Mouse (Mus musculus): Measurements from ENCODE around the gene Lat2. TPM values are rescaled to one million over a fixed set of nuclear protein-coding genes. Genes with fewer than 3 reads are reported as not detected.
A peak's percentile ranks its signal among the peaks of the same experiment; 100 is the strongest.
"Not testable (repeated sequence)": the region's sequence is repeated elsewhere in the genome, so short reads cannot be mapped to it uniquely, and the experiment has no call there.

Lat2 gene
- 1 to 10 TPM; 2.8 to 4.5 TPM for total RNA-seq (2021)

GRCm38 (mm10) chr5:134614802-134615201 is at the start of gene Lat2:
TSS of gene Lat2 (minus strand) at chr5:134615025.
- intact Hi-C loops (cut with DNase I), result no loop called here
- DNase-seq, result no peak

DNA sequence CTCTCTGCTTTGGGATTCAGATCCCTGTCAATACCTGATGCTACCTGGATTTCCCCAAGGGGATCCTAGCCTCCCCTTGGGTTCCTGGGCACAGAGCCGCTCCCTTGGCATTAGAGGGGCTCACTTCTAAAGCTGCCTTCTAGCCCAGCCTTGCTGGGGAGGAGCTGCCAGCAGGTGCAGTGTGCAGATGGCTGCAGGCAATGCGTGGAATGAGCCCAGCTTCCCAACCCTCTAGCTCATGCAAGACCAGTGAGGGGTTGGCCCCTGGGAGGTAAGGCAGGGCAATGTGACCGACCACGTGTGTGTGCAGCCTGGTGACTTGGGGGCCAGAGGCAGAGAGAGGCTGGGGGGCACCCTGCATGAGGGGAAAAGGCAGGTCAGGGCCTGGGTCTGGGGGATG is 41.9 kb upstream of the Lat2 start:
- intact Hi-C loops (cut with DNase I), result loop anchor here (10.0 kb wide), 1 partner anchor 48 kb away; no protein-coding TSS in a partner anchor
- no peak for DNase-seq

- intact Hi-C loops (cut with DNase I), result loop anchor here (10.0 kb wide), 1 partner anchor 53 kb away; no protein-coding TSS in a partner anchor
- no peak for DNase-seq
Measured at GRCm38 (mm10) chr5:134652015-134652414, 37.2 kb upstream of the Lat2 start.

- DNase-seq, result peak; percentile 30 to 64
- intact Hi-C loops (cut with DNase I), result loop anchor here (10.0 kb wide), 1 partner anchor 54 kb away; no protein-coding TSS in a partner anchor
Measured at GRCm38 (mm10) chr5:134650926-134651325, 36.1 kb upstream of the Lat2 start.

- intact Hi-C loops (cut with DNase I), result not testable (repeated sequence)
- DNase-seq, result peak; percentile 30 to 47
Measured at GRCm38 (mm10) chr5:134648976-134649375, 34.2 kb upstream of the Lat2 start.

DNA sequence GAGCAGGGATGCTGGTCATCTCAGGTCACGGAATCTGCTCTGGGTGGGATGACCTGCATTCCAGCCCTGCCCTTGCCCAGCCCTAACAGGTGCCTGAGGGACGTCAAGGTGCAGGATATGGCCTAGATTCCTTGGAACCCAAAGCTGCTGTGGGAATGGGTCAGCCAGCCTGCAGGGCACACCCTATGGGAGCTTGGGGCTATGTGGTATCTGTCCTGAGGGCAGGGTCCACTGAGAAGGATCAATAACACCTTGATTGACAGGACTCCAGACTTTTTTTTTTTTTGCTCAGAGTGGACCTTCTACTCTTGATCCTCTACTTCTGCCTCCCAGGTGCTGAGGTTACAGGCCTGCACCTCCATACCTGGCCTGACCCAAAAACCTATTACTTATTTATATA is 32.6 kb upstream of the Lat2 start:
- DNase-seq, result no peak
- intact Hi-C loops (cut with DNase I), result no loop called here

DNA sequence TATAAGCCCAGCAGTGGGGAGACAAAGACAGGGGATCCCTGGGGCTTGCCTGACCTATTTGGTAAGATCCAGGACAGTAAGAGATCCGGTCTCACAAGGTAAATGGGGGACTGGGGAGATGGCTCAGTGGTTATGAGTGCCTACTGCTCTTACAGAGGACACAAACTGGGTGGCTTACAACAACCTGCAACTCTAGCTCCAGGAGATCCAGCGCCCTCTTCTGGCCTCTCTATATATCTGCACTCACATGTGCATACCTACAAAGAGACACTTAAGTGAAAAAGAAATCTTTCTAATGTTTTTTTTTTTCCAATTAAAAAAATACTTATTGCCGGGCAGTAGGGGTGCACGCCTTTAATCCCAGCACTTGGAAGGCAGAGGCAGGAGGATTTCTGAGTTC is 31.6 kb upstream of the Lat2 start:
- no peak for DNase-seq
- intact Hi-C loops (cut with DNase I), result no loop called here

- intact Hi-C loops (cut with DNase I), result loop anchor here (5.0 kb wide), 1 partner anchor 33 kb away; no protein-coding TSS in a partner anchor
- peak; percentile 50 to 51 for DNase-seq
Measured at GRCm38 (mm10) chr5:134644643-134645118, 29.9 kb upstream of the Lat2 start.

DNA sequence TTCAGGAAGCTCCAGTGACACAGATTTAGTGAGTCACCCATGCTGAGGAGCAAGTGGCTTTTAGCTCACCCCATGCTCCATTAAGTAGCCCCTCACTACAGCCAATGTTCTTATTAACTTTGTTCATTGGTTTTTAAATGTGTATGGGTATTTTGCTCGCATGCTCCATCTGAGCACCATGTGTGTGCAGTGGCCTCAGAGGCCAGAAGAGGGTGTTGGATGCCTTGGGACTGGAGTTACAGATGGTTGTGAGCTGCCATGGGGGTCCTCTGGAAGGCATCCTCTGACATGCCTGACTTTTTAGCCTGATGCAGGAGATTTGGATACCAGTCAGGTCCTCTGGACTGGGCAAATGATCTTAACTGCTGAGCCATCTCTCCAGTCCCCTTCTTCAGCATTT is 29.3 kb upstream of the Lat2 start:
- no peak for DNase-seq
- intact Hi-C loops (cut with DNase I), result loop anchor here (5.0 kb wide), 1 partner anchor 33 kb away; no protein-coding TSS in a partner anchor

DNA sequence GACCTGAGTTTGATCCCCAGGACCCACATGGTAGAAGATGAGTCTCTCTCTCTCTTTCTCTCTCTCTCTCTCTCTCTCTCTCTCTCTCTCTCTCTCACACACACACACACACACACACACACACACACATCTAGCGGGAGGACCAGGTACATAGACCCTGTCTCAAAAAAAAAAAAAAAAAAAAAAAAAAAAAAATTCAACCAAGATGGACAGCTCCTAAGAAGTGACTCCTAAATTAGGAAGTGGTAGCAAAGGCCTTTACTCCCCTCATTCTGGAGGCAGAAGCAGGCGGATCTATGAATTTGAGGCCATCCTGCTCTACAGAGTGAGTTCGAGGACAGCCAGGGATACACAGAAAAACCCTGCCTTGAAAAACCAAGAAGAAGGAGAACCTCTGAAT is 25.5 kb upstream of the Lat2 start:
- intact Hi-C loops (cut with DNase I), result loop anchor here (5.0 kb wide), 1 partner anchor 37 kb away; no protein-coding TSS in a partner anchor

DNA sequence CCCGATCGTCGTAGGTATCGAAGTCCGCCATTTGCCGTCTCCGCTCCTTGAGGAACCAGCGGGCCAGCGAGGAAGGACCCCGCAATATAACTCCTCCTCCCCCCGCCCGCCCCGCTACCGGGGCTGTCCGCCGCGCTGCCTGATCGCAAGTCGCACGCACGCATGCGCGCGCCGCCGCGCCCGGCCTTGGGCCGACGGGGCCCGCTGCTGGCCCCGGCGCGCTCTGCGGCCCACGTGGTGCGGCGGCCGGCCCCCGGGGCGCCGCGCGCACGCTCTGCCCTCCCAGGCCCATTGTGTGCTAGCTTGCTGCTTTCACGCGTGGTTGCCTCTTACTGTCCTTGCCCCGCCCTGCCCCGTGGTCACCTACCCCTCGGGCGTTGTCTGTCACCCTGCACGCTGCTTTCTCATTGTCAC is 24.5 kb upstream of the Lat2 start, which contains the start of gene Eif4h:
Gene Eif4h, minus strand, starts transcription at position 222 of the 414 bp plus-strand sequence.
- DNase-seq, result peak; percentile 97 to 98
- intact Hi-C loops (cut with DNase I), result loop anchor here (5.0 kb wide), 1 partner anchor 48 kb away; the partner anchor contains the start of gene Limk1

More for the DNA sequence above, 25.5 kb upstream of the Lat2 start:
- DNase-seq, result no peak

DNA sequence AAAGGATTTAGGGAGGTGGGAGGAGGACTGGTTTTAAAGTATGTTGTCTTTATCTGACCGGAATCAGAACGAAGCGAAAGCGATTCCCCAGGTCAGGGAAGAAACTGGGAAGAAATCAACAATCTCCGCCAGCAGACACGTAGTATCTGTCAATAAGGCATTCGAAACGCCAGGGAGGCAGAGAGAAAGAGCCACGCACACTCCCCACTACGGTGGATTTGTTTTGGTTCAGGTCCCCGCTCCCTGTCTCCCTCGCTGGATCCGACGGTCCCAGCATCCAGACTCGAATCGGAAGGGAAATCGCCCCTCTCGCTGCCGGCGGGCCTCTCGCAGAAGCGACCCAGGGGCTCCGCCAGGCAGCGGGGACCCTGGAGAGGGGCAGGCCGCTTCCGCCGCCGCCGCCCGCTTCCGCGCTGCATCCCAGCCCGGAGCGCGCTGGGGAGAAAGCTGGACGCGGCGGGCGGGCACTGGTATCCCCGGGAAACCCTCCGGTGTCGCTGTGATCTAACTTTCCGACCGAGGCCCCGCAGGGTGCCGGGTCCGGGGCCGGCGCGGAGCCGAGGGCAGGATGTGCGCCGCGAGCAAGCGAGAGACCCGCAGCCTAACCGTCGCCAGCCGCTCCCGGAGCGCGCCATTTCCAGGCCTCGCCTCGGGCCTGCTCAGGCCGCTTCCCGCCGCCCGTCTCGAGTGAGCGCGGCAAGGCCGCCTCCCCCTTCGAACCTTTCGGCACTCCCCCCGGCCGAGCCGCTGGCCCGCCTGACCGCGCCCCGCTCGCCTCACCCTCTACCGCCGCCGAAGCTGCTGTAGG is 23.8 kb upstream of the Lat2 start:
- no peak for DNase-seq
- intact Hi-C loops (cut with DNase I), result loop anchor here (5.0 kb wide), 1 partner anchor 49 kb away; the partner anchor contains the start of gene Limk1

DNA sequence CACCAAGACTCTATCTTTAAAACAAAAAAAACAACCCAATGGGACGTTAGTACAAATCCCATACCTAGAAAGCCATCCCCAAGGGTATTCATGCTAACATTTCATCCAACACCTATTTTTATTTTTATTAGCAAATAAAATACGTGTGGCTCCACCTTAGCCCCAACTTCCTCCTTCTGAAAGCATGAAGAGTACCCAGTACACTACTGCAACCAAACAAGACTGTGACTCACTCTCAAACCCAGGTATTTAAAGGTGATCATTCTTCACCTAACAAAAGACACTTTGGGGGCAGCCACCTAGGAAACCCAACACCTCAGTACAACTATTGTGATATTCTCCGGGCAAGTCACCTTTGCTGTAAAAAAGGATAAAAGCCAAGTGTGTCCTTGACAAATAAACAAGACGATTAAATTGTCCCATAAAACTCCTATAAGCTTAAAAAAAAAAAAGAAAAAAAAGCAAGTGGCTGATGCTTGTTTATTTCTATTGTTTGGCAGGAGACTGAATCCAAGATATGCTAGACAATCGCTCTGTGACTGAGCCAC is 23.1 kb upstream of the Lat2 start:
- intact Hi-C loops (cut with DNase I), result loop anchor here (5.0 kb wide), 1 partner anchor 49 kb away; the partner anchor contains the start of gene Limk1
- DNase-seq, result no peak

- intact Hi-C loops (cut with DNase I), result no loop called here
Measured at GRCm38 (mm10) chr5:134632841-134633240, 18.0 kb upstream of the Lat2 start.

GRCm38 (mm10) chr5:134630835-134631234 is 16.0 kb upstream of the Lat2 start:
- no peak for DNase-seq
- intact Hi-C loops (cut with DNase I), result no loop called here

More at GRCm38 (mm10) chr5:134632841-134633240, 18.0 kb upstream of the Lat2 start:
- no peak for DNase-seq

DNA sequence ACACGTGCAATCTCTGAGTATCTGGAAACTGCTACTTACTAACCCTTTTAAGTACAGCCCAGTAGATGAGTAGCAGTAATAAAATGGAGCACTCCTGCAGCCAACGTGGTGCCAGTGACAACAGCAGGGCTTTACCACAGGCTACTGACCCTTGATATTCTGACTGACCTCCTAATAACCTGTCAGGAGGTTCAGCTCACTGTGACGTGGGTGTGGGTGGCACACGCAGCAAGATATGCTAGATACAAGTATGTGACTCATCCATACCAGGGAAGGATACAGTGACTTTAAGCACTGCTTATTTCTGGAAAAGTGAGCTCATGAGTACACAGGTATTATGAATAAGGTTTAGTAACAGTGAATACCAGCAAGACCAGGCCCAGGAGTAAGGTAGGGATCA is 14.7 kb upstream of the Lat2 start:
- intact Hi-C loops (cut with DNase I), result no loop called here
- no peak for DNase-seq

DNA sequence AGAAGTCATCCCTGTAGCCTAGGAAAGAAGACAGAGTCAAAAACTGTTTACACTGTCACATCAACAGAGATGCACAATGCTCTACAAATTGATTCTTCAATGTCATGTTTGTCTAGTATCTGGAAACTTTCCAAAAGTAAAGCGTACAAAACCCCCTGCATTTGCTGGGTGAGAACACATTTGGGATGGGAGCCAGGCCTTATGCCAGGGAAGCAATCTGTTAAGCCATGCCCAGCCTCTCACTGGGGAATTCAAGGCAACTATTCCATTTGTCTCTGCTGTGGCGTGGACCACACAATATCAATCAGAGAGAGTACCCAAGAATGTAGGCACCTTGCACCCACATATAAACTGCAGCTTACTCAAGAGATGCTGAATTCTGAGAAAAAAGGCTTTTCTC is 7.2 kb upstream of the Lat2 start:
- intact Hi-C loops (cut with DNase I), result no loop called here

DNA sequence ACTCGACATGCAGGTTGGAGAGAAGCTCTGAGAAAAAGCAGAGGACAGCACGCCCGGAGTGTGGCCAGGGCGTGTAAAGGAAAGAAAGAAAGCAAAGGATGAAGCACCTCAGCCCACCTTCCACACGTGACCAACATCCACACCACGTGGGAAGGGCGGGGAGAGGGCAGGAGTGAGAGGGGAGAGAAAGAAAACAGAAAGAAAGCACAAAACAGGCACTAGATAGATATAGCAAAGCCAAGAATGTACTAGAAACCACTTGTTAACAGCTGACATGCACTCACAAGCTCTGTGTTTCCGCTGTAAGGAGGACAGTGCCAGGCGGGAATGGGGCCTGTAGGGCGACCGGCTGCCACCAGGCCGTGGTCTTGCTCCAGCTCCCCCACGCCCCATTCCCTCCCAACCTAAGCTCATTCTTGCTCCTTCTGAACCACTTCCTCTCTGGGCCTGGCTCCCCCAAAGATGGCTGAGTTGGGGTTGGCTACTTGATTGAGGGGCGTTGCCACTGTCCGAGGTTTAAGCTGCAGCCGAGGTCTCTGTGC is 6.3 kb upstream of the Lat2 start:
- intact Hi-C loops (cut with DNase I), result no loop called here
- DNase-seq, result no peak

More for the DNA sequence above, 7.2 kb upstream of the Lat2 start:
- no peak for DNase-seq

DNA sequence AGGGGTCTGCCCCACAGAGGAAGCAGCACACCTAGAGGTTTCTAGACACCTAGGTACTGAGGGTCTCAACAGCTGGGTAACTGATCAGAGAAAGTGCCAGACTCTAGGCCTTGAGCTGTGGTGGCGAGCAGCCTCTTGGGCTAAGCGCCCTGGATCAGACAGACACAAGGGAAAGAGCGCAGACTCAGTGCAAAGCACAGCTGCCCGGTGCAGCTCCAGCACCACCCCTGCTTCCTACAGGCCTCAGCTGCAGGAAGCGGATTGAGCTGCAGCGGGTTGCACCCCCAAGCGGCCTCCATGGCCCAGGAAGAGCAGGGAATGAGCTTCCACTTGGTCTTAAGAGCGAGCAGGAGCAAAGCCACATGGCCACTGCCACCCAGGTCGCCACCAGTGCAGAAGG is 5.6 kb upstream of the Lat2 start:
- intact Hi-C loops (cut with DNase I), result no loop called here
- no peak for DNase-seq

DNA sequence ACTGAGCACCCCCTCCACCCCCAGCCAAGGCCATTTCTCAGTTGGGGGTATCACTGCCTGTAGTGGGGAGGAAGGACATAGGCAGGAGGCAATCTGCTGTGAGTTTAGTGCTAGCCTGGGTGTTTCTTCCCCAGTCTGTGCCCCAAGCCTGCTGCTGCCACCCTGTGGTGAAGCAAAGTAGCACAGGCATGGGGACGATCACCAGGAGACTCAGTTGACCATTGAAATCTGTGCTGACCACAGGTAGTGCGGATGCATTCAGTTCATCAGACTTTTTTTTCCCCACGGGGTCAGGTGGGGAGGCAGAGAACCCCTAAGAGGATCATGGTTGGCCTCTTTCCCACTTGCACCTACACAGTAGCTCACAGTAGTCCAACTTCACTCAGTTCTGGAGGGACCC is 2.2 kb upstream of the Lat2 start:
- peak; percentile 66 to 86 for DNase-seq
- intact Hi-C loops (cut with DNase I), result loop anchor here (2.0 kb wide), 1 partner anchor 124 kb away; no protein-coding TSS in a partner anchor

GRCm38 (mm10) chr5:134615780-134616179 is 955 bp upstream of the Lat2 start:
- no peak for DNase-seq
- intact Hi-C loops (cut with DNase I), result loop anchor here (2.0 kb wide), 1 partner anchor 123 kb away; no protein-coding TSS in a partner anchor

Measured in heart, postnatal 10 days (tissue).